Mouse (Mus musculus) spleen, adult 2 months (tissue): ENCODE results near the gene Med29. TPM values are rescaled to one million over a fixed set of nuclear protein-coding genes. Genes with fewer than 3 reads are reported as not detected.
A peak's percentile ranks its signal among the peaks of the same experiment; 100 is the strongest.

Experiments used
- DNase-seq, 2 experiments: peaks; one replicate each; pipeline versions ENCODE4 v3.0.0 to v3.0.0-alpha.2; 2012 to 2021; ENCODE audit warnings: low spot score in 2 of 2, low read depth in 1 of 2
- H3K27ac ChIP-seq: fragments of 200-500 bp; 2 replicates; pipeline ENCODE4 v1.5.1; 2012; ENCODE audit warnings: low read length, inconsistent platforms; ENCODE audit not compliant: insufficient read depth
- H3K27me3 ChIP-seq: fragments of 200-500 bp; 2 replicates; pipeline ENCODE4 v1.6.1; 2012; ENCODE audit warnings: mild to moderate bottlenecking, moderate library complexity, low read length, inconsistent platforms; ENCODE audit not compliant: control insufficient read depth, insufficient read depth
- H3K36me3 ChIP-seq: fragments of 200-500 bp; 2 replicates; pipeline ENCODE4 v1.6.1; 2012; ENCODE audit warnings: mild to moderate bottlenecking, low read length, inconsistent platforms; ENCODE audit not compliant: control insufficient read depth, insufficient read depth
- H3K4me1 ChIP-seq: fragments of 200-500 bp; 2 replicates; pipeline ENCODE4 v1.6.1; 2011; ENCODE audit warnings: inconsistent platforms; ENCODE audit not compliant: control insufficient read depth, insufficient read depth, insufficient read length
- H3K4me3 ChIP-seq: fragments of 200-500 bp; 2 replicates; pipeline ENCODE4 v1.5.1; 2011; ENCODE audit warnings: mild to moderate bottlenecking, inconsistent platforms; ENCODE audit not compliant: insufficient read depth, insufficient read length; ENCODE audit errors: extremely low read depth
- CTCF ChIP-seq: fragments of 200-500 bp; IDR thresholded peaks from 2 replicates; pipeline ENCODE4 v1.5.1; 2011; ENCODE audit warnings: mild to moderate bottlenecking, inconsistent platforms; ENCODE audit not compliant: insufficient read depth, insufficient read length, insufficient replicate concordance; ENCODE audit errors: extremely low read depth
- POLR2A ChIP-seq: fragments of 200-500 bp; IDR thresholded peaks from 2 replicates; pipeline ENCODE4 v1.6.1; 2011; ENCODE audit warnings: low read depth, low read length, inconsistent platforms
- WGBS: fragments of 180-500 bp; shearing (Covaris S2); methylation state at CpG from one replicate; pipeline ENCODE4 v1.1.7; 2018; 5-methylcytosine and 5-hydroxymethylcytosine counted together
- polyA plus RNA-seq: library from polyadenylated mRNA; depleted of rRNA; stranded (reverse); fragments of >200 nt; gene quantifications from 2 replicates; pipeline ENCODE4 v1.2.3, GENCODE M21; 2012

Med29 gene
- polyA plus RNA-seq, 1 experiment = 26.6 TPM

- TF ChIP-seq CTCF = no peak
- peak; percentile 70 for TF ChIP-seq POLR2A
- under 1% methylated on average over 30 of the region's 30 CpGs for WGBS
- H3K36me3 ChIP-seq = peaks cover 16% of the 10 kb centered on the region
- peak overlapping the region; percentile 99 for H3K27ac ChIP-seq
- peak overlapping the region; percentile 55 for H3K4me3 ChIP-seq
- H3K27me3 ChIP-seq = no peaks in the 10 kb centered on the region
- peaks cover 33% of the 10 kb centered on the region for H3K4me1 ChIP-seq
- peak; percentile 91 to 95 for DNase-seq
These were observed 11.3 kb downstream of the Med29 start for GRCm38 (mm10) chr7:28381017-28381790.

GRCm38 (mm10) chr7:28380237-28381016 is 12.1 kb downstream of the Med29 start, which contains the start of gene Zfp36:
Zfp36 (minus strand) TSS chr7:28380253.
- Histone ChIP-seq H3K4me1 (peaks cover 26% of the 10 kb centered on the region), H3K27me3 (no peaks in the 10 kb centered on the region), H3K36me3 (peaks cover 16% of the 10 kb centered on the region), H3K27ac (peak within 1 kb of the TSS; percentile 99), H3K4me3 (peak within 1 kb of the TSS; percentile 74)
- no peak for DNase-seq
- TF ChIP-seq CTCF (no peak), POLR2A (no peak)
- 11% methylated on average over 17 of the region's 17 CpGs for WGBS

- Histone ChIP-seq H3K4me1 (peaks cover 18% of the 10 kb centered on the region), H3K4me3 (peak overlapping the region; percentile 74), H3K27me3 (no peaks in the 10 kb centered on the region), H3K36me3 (peaks cover 16% of the 10 kb centered on the region), H3K27ac (peak overlapping the region; percentile 98)
- under 1% methylated on average over 53 of the region's 53 CpGs for WGBS
- peak; percentile 93 to 96 for DNase-seq
- TF ChIP-seq CTCF = no peak
- TF ChIP-seq POLR2A = peak; percentile 100
These were observed 13.5 kb downstream of the Med29 start for GRCm38 (mm10) chr7:28378769-28379651.

DNA sequence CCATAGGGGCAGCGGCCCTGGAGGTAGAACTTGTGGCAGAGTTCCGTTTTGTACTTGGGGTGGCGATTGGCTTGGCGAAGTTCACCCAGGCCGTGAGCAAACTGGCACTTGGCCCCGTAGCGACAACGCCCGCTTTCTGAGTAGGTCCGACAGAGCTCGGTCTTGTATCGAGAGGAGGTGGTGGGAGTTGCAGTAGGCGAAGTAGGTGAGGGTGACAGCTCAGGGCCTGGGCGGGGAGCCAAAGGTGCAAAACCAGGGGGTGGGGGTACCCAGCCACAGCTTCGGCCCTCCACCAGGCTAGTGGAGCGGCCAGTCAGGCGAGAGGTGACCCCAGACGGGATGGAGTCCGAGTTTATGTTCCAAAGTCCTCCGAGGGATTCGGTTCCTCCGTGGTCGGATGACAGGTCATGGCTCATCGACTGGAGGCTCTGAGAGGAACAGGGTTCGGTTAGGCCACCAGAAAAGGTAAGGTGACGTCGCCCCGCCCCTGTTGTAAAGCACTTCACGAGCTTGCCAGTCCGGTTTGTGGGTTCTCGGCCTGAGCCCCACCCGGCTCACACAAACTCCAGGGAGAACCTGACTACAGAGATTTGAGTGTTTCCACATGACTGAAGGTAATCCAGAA is 14.3 kb downstream of the Med29 start:
- Histone ChIP-seq H3K36me3 (peaks cover 16% of the 10 kb centered on the region), H3K27ac (peak overlapping the region; percentile 97), H3K27me3 (no peaks in the 10 kb centered on the region), H3K4me1 (peaks cover 16% of the 10 kb centered on the region), H3K4me3 (peak overlapping the region; percentile 74)
- TF ChIP-seq CTCF (no peak), POLR2A (no peak)
- WGBS = under 1% methylated on average over 32 of the region's 32 CpGs
- DNase-seq = peak; percentile 53 to 76

DNA sequence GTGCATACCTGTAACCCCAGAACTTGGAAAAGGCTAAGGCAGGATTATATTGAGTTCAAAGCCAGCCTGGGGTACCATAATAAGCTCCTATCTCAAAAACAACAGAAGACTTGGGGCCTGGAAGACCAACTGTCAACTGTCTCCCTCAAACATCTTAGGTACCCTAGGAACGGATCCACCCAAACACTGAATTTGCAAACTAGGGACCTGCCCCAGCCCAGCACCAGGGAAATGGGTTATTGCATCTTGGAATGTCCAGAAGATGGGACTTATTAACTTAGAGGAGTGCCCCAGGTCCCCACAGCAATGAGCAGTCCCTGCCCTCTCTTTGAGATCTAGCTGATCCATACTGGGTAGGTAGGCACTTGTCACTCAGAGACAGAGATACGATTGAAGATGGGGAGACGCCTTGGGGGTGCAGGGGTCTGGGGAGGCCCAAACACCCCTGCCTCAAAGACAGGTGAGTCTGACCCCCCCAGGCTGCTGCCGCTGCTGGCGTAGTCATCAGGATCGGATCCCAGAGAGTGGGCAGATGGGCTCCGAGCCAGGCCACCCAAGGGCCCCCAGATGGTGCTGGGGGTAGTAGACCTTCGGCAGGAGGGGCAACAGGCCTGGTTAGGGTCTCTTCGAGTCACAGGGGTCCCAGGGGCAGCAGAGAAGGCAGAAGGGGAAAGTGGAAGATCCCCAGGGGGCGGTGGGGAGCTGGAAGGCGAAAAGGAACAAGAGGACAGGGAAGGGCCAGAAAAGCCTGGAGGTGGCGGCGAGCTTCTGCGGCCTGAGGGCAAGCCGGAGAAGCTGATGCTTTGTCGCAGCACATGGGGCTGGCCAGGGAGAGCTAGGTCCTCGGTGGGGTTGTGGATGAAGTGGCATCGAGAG is 15.1 kb downstream of the Med29 start:
- peak overlapping the region; percentile 74 for H3K4me3 ChIP-seq
- peak overlapping the region; percentile 97 for H3K27ac ChIP-seq
- no peaks in the 10 kb centered on the region for H3K27me3 ChIP-seq
- 16% methylated on average over 18 of the region's 18 CpGs for WGBS
- H3K36me3 ChIP-seq = peaks cover 16% of the 10 kb centered on the region
- peak in 1 of 2 experiments; percentile 12 for DNase-seq
- peaks cover 12% of the 10 kb centered on the region for H3K4me1 ChIP-seq
- no peak for TF ChIP-seq POLR2A
